Mouse (Mus musculus) MEL (cell line): ENCODE data around the gene Gpat3. TPM values are rescaled to one million over a fixed set of nuclear protein-coding genes. Genes with fewer than 3 reads are reported as not detected.

Experiments
- DNase-seq: peaks from one replicate; pipeline ENCODE4 v3.0.0; 2011; ENCODE audit warnings: low read depth, low spot score
- H3K27ac ChIP-seq: 2 replicates; pipeline ENCODE4 v1.5.1; 2012; ENCODE audit warnings: low read depth, mild to moderate bottlenecking, control low read depth, low read length, moderate library complexity; ENCODE audit not compliant: control insufficient read depth
- H3K27me3 ChIP-seq, 2 experiments: fragments of 150-350 bp in 1 of 2; sonication (generic) in 1 of 2; 2 replicates each; pipeline ENCODE4 v1.6.1; 2012; ENCODE audit warnings: low read length in 2 of 2, mild to moderate bottlenecking in 2 of 2, improper control_type of control experiment in 1 of 2, moderate library complexity in 1 of 2; ENCODE audit not compliant: insufficient read depth in 2 of 2, control insufficient read depth in 1 of 2
- H3K36me3 ChIP-seq, 2 experiments: 2 replicates each; pipeline ENCODE4 v1.6.1; 2012 to 2014; ENCODE audit warnings: low read length in 2 of 2, improper control_type of control experiment in 1 of 2, inconsistent platforms in 1 of 2, mild to moderate bottlenecking in 1 of 2; ENCODE audit not compliant: insufficient read depth in 2 of 2, control insufficient read depth in 1 of 2
- H3K4me1 ChIP-seq, 2 experiments: fragments of 150-350 bp in 1 of 2; sonication (generic) in 1 of 2; 2 replicates each; pipeline ENCODE4 v1.6.1; 2012; ENCODE audit warnings: low read length in 2 of 2, improper control_type of control experiment in 1 of 2, mild to moderate bottlenecking in 1 of 2; ENCODE audit not compliant: insufficient read depth in 2 of 2, control insufficient read depth in 1 of 2
- H3K4me3 ChIP-seq, 2 experiments: fragments of 150-350 bp in 1 of 2; sonication (generic) in 1 of 2; 2 replicates each; pipeline ENCODE4 v1.5.1; 2012; ENCODE audit warnings: low read depth in 2 of 2, low read length in 2 of 2, mild to moderate bottlenecking in 2 of 2, moderate library complexity in 2 of 2, control low read depth in 1 of 2, improper control_type of control experiment in 1 of 2; ENCODE audit not compliant: control insufficient read depth in 1 of 2, insufficient read depth in 1 of 2
- H3K79me2 ChIP-seq: 2 replicates; pipeline ENCODE4 v1.6.1; 2012; ENCODE audit warnings: mild to moderate bottlenecking, low read length, moderate library complexity; ENCODE audit not compliant: control insufficient read depth, poor library complexity, insufficient read depth
- H3K9ac ChIP-seq: 2 replicates; pipeline ENCODE4 v1.6.1; 2012; ENCODE audit warnings: low read depth, mild to moderate bottlenecking, control low read depth, low read length, moderate library complexity; ENCODE audit not compliant: control insufficient read depth, poor library complexity, severe bottlenecking
- H3K9me3 ChIP-seq: fragments of 150-350 bp; sonication (generic); replicated peaks from 2 replicates; pipeline ENCODE4 v1.6.1; 2012; ENCODE audit warnings: mild to moderate bottlenecking, low read length, improper control_type of control experiment, moderate library complexity; ENCODE audit not compliant: insufficient read depth
- BHLHE40 ChIP-seq: IDR thresholded peaks from 2 replicates; pipeline ENCODE4 v1.6.1; 2012; ENCODE audit warnings: low read depth, mild to moderate bottlenecking, inconsistent platforms, low read length, improper control_type of control experiment, borderline replicate concordance
- CHD2 ChIP-seq: IDR thresholded peaks from 2 replicates; pipeline ENCODE4 v1.6.1; 2011; ENCODE audit warnings: low read length, improper control_type of control experiment
- E2F4 ChIP-seq: IDR thresholded peaks from 2 replicates; pipeline ENCODE4 v1.6.1; 2011; ENCODE audit warnings: low read depth, low read length, improper control_type of control experiment, borderline replicate concordance
- EP300 ChIP-seq, 2 experiments: IDR thresholded peaks; 2 replicates each; pipeline ENCODE4 v1.6.1; 2011; ENCODE audit warnings: improper control_type of control experiment in 2 of 2, low read length in 2 of 2, low read depth in 1 of 2, mild to moderate bottlenecking in 1 of 2
- GABPA ChIP-seq: IDR thresholded peaks from 2 replicates; pipeline ENCODE4 v1.6.1; 2012; ENCODE audit warnings: low read depth, mild to moderate bottlenecking, inconsistent platforms, low read length, improper control_type of control experiment, moderate library complexity
- GATA1 ChIP-seq: IDR thresholded peaks from 2 replicates; pipeline ENCODE4 v1.6.1; 2011; ENCODE audit warnings: low read depth, low read length, improper control_type of control experiment
- JUND ChIP-seq: IDR thresholded peaks from 2 replicates; pipeline ENCODE4 v1.6.1; 2011; ENCODE audit warnings: low read depth, mild to moderate bottlenecking, improper control_type of control experiment, low read length
- KAT2A ChIP-seq: conservative IDR thresholded peaks from 2 replicates; pipeline ENCODE4 v1.6.1; 2012; ENCODE audit warnings: low read depth, low read length, improper control_type of control experiment, inconsistent platforms
- MAX ChIP-seq: IDR thresholded peaks from 2 replicates; pipeline ENCODE4 v1.6.1; 2011; ENCODE audit warnings: low read length, improper control_type of control experiment
- MEF2A ChIP-seq: IDR thresholded peaks from 2 replicates; pipeline ENCODE4 v1.6.1; 2014; ENCODE audit warnings: low read depth, mild to moderate bottlenecking, inconsistent platforms, low read length, improper control_type of control experiment; ENCODE audit not compliant: poor library complexity, insufficient replicate concordance, severe bottlenecking; ENCODE audit errors: extremely low read depth
- MXI1 ChIP-seq: IDR thresholded peaks from 2 replicates; pipeline ENCODE4 v1.6.1; 2011; ENCODE audit warnings: mild to moderate bottlenecking, low read depth, low read length, improper control_type of control experiment
- MYC ChIP-seq: IDR thresholded peaks from 2 replicates; pipeline ENCODE4 v1.6.1; 2011; ENCODE audit warnings: low read depth, mild to moderate bottlenecking, low read length, improper control_type of control experiment, moderate library complexity
- POLR2A ChIP-seq, 2 experiments: IDR thresholded peaks; 2 replicates each; pipeline ENCODE4 v1.6.1; 2011 to 2012; ENCODE audit warnings: low read length in 2 of 2, mild to moderate bottlenecking in 2 of 2, control low read depth in 1 of 2, improper control_type of control experiment in 1 of 2, low read depth in 1 of 2, moderate library complexity in 1 of 2; ENCODE audit not compliant: control insufficient read depth in 1 of 2, insufficient read depth in 1 of 2, poor library complexity in 1 of 2
- POLR2AphosphoS2 ChIP-seq: IDR thresholded peaks from 2 replicates; pipeline ENCODE4 v1.6.1; 2011; ENCODE audit warnings: low read length, improper control_type of control experiment
- RCOR1 ChIP-seq: IDR thresholded peaks from 2 replicates; pipeline ENCODE4 v1.6.1; 2012; ENCODE audit warnings: low read depth, mild to moderate bottlenecking, inconsistent platforms, low read length, improper control_type of control experiment
- SIN3A ChIP-seq: IDR thresholded peaks from 2 replicates; pipeline ENCODE4 v1.6.1; 2012; ENCODE audit warnings: low read length, improper control_type of control experiment, inconsistent platforms
- SMC3 ChIP-seq: IDR thresholded peaks from 2 replicates; pipeline ENCODE4 v1.6.1; 2011; ENCODE audit warnings: low read depth, low read length, improper control_type of control experiment
- USF2 ChIP-seq, 2 experiments: IDR thresholded peaks; 2 replicates each; pipeline ENCODE4 v1.6.1; 2011 to 2012; ENCODE audit warnings: improper control_type of control experiment in 2 of 2, low read length in 2 of 2, borderline replicate concordance in 1 of 2, inconsistent platforms in 1 of 2, low read depth in 1 of 2, mild to moderate bottlenecking in 1 of 2; ENCODE audit not compliant: insufficient read depth in 1 of 2
- ZC3H11A ChIP-seq: IDR thresholded peaks from 2 replicates; pipeline ENCODE4 v1.6.1; 2012; ENCODE audit warnings: low read depth, mild to moderate bottlenecking, inconsistent platforms, low read length, improper control_type of control experiment
- ZKSCAN1 ChIP-seq: IDR thresholded peaks from 2 replicates; pipeline ENCODE4 v1.6.1; 2012; ENCODE audit warnings: low read depth, mild to moderate bottlenecking, inconsistent platforms, low read length, improper control_type of control experiment, moderate library complexity
- ZMIZ1 ChIP-seq: IDR thresholded peaks from 2 replicates; pipeline ENCODE4 v1.6.1; 2012; ENCODE audit warnings: low read depth, mild to moderate bottlenecking, inconsistent platforms, low read length, improper control_type of control experiment, moderate library complexity
- ZNF384 ChIP-seq: IDR thresholded peaks from 2 replicates; pipeline ENCODE4 v1.6.1; 2012; ENCODE audit warnings: low read depth, mild to moderate bottlenecking, inconsistent platforms, low read length, improper control_type of control experiment
- polyA plus RNA-seq, 2 experiments: library from polyadenylated mRNA; stranded (reverse) in 1 of 2; unstranded in 1 of 2; fragments of >175 nt in 1 of 2; fragments of >200 nt in 1 of 2; gene quantifications; 2 replicates each; pipeline versions ENCODE4 v1.2.1 to v1.2.4; 2012; ENCODE audit warnings: low replicate concordance in 2 of 2, low read depth in 1 of 2; ENCODE audit not compliant: insufficient read length in 2 of 2, insufficient read depth in 1 of 2, missing spikeins in 1 of 2
- total RNA-seq: library from RNA; depleted of rRNA; stranded (reverse); fragments of 300-350 nt; gene quantifications from 2 replicates; pipeline ENCODE4 v1.2.3, GENCODE M21; 2012

The Gpat3 gene
- total and polyA plus RNA-seq, 3 experiments, result 0.04 to 0.13 TPM; not detected in 1

GRCm38 (mm10) chr5:100908901-100909300, 63.4 kb downstream of the Gpat3 start:
- no peaks in the 10 kb centered on the region for H3K27me3 ChIP-seq
- no peak overlapping the region for H3K9ac ChIP-seq
- no peaks in the 10 kb centered on the region for H3K36me3 ChIP-seq
- H3K9me3 ChIP-seq, result no peaks in the 10 kb centered on the region
- H3K27ac ChIP-seq, result no peak overlapping the region
- DNase-seq, result no peak
- no peaks in the 10 kb centered on the region for H3K4me1 ChIP-seq
- no peak overlapping the region for H3K4me3 ChIP-seq
- H3K79me2 ChIP-seq, result no peaks in the 10 kb centered on the region
- no peak for TF ChIP-seq JUND
- no peak for TF ChIP-seq ZKSCAN1
- TF ChIP-seq E2F4, result no peak
- no peak for TF ChIP-seq RCOR1
- TF ChIP-seq MAX, result no peak
- no peak for TF ChIP-seq ZC3H11A
- TF ChIP-seq MEF2A, result no peak
- TF ChIP-seq GATA1, result no peak
- TF ChIP-seq POLR2A (IDR thresholded peaks at IDR 0.05; ENCODE audit: control insufficient read depth in 1 of 2, insufficient read depth in 1 of 2, low read depth in 1 of 2, low read length in 2 of 2, poor library complexity in 1 of 2), result no peak
- no peak for TF ChIP-seq ZMIZ1
- TF ChIP-seq EP300 (IDR thresholded peaks at IDR 0.05; ENCODE audit: low read depth in 1 of 2, low read length in 2 of 2), result no peak
- TF ChIP-seq CHD2, result no peak
- no peak for TF ChIP-seq MXI1
- no peak for TF ChIP-seq KAT2A
- TF ChIP-seq GABPA, result no peak
- TF ChIP-seq MYC, result no peak

- H3K27me3 ChIP-seq, result no peaks in the 10 kb centered on the region
- no peaks in the 10 kb centered on the region for H3K36me3 ChIP-seq
- no peaks in the 10 kb centered on the region for H3K79me2 ChIP-seq
- H3K4me3 ChIP-seq, result no peak overlapping the region
- H3K9ac ChIP-seq, result no peak overlapping the region
- TF ChIP-seq EP300 (IDR thresholded peaks at IDR 0.05; ENCODE audit: low read depth in 1 of 2, low read length in 2 of 2) (no peak), POLR2AphosphoS2 (no peak), CHD2 (no peak), MEF2A (no peak), ZKSCAN1 (no peak), BHLHE40 (no peak), POLR2A (IDR thresholded peaks at IDR 0.05; ENCODE audit: control insufficient read depth in 1 of 2, insufficient read depth in 1 of 2, low read depth in 1 of 2, low read length in 2 of 2, poor library complexity in 1 of 2) (no peak), GABPA (no peak), ZMIZ1 (no peak), USF2 (IDR thresholded peaks at IDR 0.05; ENCODE audit: borderline replicate concordance in 1 of 2, insufficient read depth in 1 of 2, low read depth in 1 of 2, low read length in 2 of 2) (no peak), RCOR1 (no peak), ZNF384 (no peak), MXI1 (no peak), SIN3A (no peak), SMC3 (no peak)
- DNase-seq, result no peak
- H3K9me3 ChIP-seq, result no peaks in the 10 kb centered on the region
- H3K27ac ChIP-seq, result no peak overlapping the region
- no peaks in the 10 kb centered on the region for H3K4me1 ChIP-seq
These were observed 64.2 kb downstream of the Gpat3 start for GRCm38 (mm10) chr5:100909691-100910090.
